Mouse (Mus musculus) C2C12 (cell line): ENCODE data around the gene Camta1. TPM values are rescaled to one million over a fixed set of nuclear protein-coding genes. Genes with fewer than 3 reads are reported as not detected.

Experiments
- H3K27me3 ChIP-seq: one replicate; pipeline ENCODE4 v1.6.1; 2011; ENCODE audit not compliant: control insufficient read depth, insufficient read depth, insufficient read length
- H3K36me3 ChIP-seq: one replicate; pipeline ENCODE4 v1.6.1; 2011; ENCODE audit not compliant: control insufficient read depth, insufficient read depth
- H3K4me3 ChIP-seq: one replicate; pipeline ENCODE4 v1.5.1; 2011; ENCODE audit warnings: mild to moderate bottlenecking, control low read depth; ENCODE audit not compliant: poor library complexity, insufficient read depth, severe bottlenecking
- H3K79me2 ChIP-seq: one replicate; pipeline ENCODE4 v1.6.1; 2011; ENCODE audit not compliant: control insufficient read depth, insufficient read depth
- H3K79me3 ChIP-seq: one replicate; pipeline ENCODE4 v1.6.1; 2011; ENCODE audit warnings: low read depth, control low read depth
- H3ac ChIP-seq: one replicate; pipeline ENCODE3; 2011; ENCODE audit warnings: low read depth; ENCODE audit not compliant: control insufficient read depth, insufficient read length
- CEBPB ChIP-seq: IDR thresholded peaks from one replicate; pipeline ENCODE4 v1.6.1; 2011; ENCODE audit warnings: low read depth, mild to moderate bottlenecking, control low read depth, moderate library complexity
- CTCF ChIP-seq: IDR thresholded peaks from one replicate; pipeline ENCODE4 v1.5.1; 2011; ENCODE audit not compliant: control insufficient read depth, insufficient read depth, insufficient read length
- FOSL1 ChIP-seq: IDR thresholded peaks from one replicate; pipeline ENCODE4 v1.8.0; 2011; ENCODE audit warnings: mild to moderate bottlenecking, low read length; ENCODE audit not compliant: poor library complexity, insufficient read depth, severe bottlenecking
- MAX ChIP-seq: IDR thresholded peaks from one replicate; pipeline ENCODE4 v1.6.1; 2011; ENCODE audit warnings: mild to moderate bottlenecking, control low read depth
- MYOD1 ChIP-seq: IDR thresholded peaks from one replicate; pipeline ENCODE4 v1.6.1; 2011; ENCODE audit warnings: low read depth; ENCODE audit not compliant: control insufficient read depth, insufficient read length
- MYOG ChIP-seq: IDR thresholded peaks from one replicate; pipeline ENCODE4 v1.6.1; 2011; ENCODE audit not compliant: control insufficient read depth, insufficient read length; ENCODE audit errors: extremely low read depth
- USF1 ChIP-seq: IDR thresholded peaks from one replicate; pipeline ENCODE4 v1.6.1; 2011; ENCODE audit warnings: low read depth, mild to moderate bottlenecking, control low read depth, moderate library complexity
- polyA plus RNA-seq: library from polyadenylated mRNA; unstranded; fragments of >200 nt; fragmentation: generic; extraction: Trizol; gene quantifications from one replicate; pipeline ENCODE4 v1.2.1, GENCODE M21; 2012; ENCODE audit warnings: missing spikeins

The Camta1 gene
- polyA plus RNA-seq, 1 experiment = 21.7 TPM

GRCm38 (mm10) chr4:151545452-151545851 lies 316.2 kb downstream of the Camta1 start:
- no peaks in the 10 kb centered on the region for H3K79me2 ChIP-seq

DNA sequence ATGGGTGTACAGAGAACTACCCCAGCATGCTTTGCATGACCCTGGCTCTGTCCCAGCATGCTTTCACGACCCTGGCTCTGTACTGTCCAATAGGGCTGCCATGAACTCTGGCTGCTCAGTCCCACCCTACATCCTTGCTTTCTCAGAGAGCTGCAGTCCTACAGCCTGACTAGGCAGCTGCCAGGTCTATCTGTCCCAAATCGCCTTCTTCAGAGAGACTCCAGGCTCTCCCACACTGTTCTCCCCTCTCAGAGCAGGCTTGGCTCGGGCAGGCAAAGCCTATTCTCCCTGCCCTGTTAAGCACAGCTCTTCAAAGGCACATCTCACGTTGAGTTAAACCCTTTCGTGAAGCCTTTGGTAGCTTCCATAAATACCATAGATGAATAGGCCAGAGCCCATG lies 317.5 kb downstream of the Camta1 start:
- Histone ChIP-seq H3ac (no peak overlapping the region), H3K4me3 (no peak overlapping the region), H3K27me3 (peaks cover 28% of the 10 kb centered on the region), H3K79me2 (no peaks in the 10 kb centered on the region), H3K79me3 (no peaks in the 10 kb centered on the region), H3K36me3 (no peaks in the 10 kb centered on the region)
- TF ChIP-seq MAX (no peak), CEBPB (no peak), FOSL1 (no peak), MYOD1 (no peak), USF1 (no peak), CTCF (no peak), MYOG (no peak)

More at GRCm38 (mm10) chr4:151545452-151545851, 316.2 kb downstream of the Camta1 start:
- Histone ChIP-seq H3K36me3 (no peaks in the 10 kb centered on the region), H3K4me3 (no peak overlapping the region), H3K27me3 (peaks cover 21% of the 10 kb centered on the region), H3ac (no peak overlapping the region), H3K79me3 (no peaks in the 10 kb centered on the region)
- no peak for TF ChIP-seq MYOD1

- Histone ChIP-seq H3K27me3 (peaks cover 54% of the 10 kb centered on the region), H3K79me2 (no peaks in the 10 kb centered on the region), H3ac (no peak overlapping the region), H3K36me3 (no peaks in the 10 kb centered on the region), H3K79me3 (no peaks in the 10 kb centered on the region), H3K4me3 (no peak overlapping the region)
- no peak for TF ChIP-seq MYOD1
- no peak for TF ChIP-seq USF1
- no peak for TF ChIP-seq CTCF
- no peak for TF ChIP-seq CEBPB
- TF ChIP-seq MAX = no peak
- no peak for TF ChIP-seq FOSL1
- no peak for TF ChIP-seq MYOG
Observed at GRCm38 (mm10) chr4:151540546-151540945, 321.1 kb downstream of the Camta1 start.

DNA sequence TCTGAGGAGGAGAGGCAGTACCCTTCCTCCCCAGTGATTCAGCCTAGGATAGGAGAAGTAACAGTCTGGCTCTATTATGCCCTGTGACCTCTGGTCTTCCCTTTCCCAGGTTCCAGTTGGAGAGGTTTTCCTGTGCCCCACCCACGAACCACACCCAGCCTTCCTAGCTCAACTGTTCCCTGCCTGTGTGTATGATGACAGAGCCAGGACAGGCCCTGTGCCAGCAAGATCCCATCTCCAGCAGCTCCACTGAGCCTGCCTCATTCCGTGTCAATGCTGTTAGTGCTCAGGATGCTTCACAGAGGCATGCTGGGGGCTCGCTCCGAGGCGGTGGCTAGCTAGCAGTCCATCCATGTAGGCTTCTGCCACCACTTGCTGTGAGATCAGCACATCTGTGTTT lies 321.8 kb downstream of the Camta1 start:
- Histone ChIP-seq H3ac (no peak overlapping the region), H3K4me3 (no peak overlapping the region), H3K79me3 (no peaks in the 10 kb centered on the region), H3K36me3 (no peaks in the 10 kb centered on the region), H3K79me2 (no peaks in the 10 kb centered on the region), H3K27me3 (peaks cover 60% of the 10 kb centered on the region)
- TF ChIP-seq FOSL1 = no peak
- TF ChIP-seq CEBPB = no peak
- TF ChIP-seq CTCF = no peak
- TF ChIP-seq MAX = no peak
- TF ChIP-seq MYOD1 = no peak
- TF ChIP-seq USF1 = no peak
- TF ChIP-seq MYOG = no peak

- no peaks in the 10 kb centered on the region for H3K36me3 ChIP-seq
- peaks cover 61% of the 10 kb centered on the region for H3K27me3 ChIP-seq
- H3K79me2 ChIP-seq = no peaks in the 10 kb centered on the region
- no peak overlapping the region for H3ac ChIP-seq
- H3K79me3 ChIP-seq = no peaks in the 10 kb centered on the region
- TF ChIP-seq MYOG = no peak
- TF ChIP-seq CTCF = no peak
- no peak for TF ChIP-seq MAX
- TF ChIP-seq FOSL1 = no peak
- no peak for TF ChIP-seq MYOD1
- TF ChIP-seq USF1 = no peak
- no peak for TF ChIP-seq CEBPB
- no peak overlapping the region for H3K4me3 ChIP-seq
Observed at GRCm38 (mm10) chr4:151539167-151539525, 322.5 kb downstream of the Camta1 start.

- no peak overlapping the region for H3ac ChIP-seq
- H3K79me2 ChIP-seq = no peaks in the 10 kb centered on the region
- peaks cover 60% of the 10 kb centered on the region for H3K27me3 ChIP-seq
- no peaks in the 10 kb centered on the region for H3K36me3 ChIP-seq
- TF ChIP-seq MYOG = no peak
- TF ChIP-seq USF1 = no peak
- TF ChIP-seq FOSL1 = no peak
- TF ChIP-seq MYOD1 = no peak
- no peak for TF ChIP-seq CEBPB
- TF ChIP-seq CTCF = no peak
- TF ChIP-seq MAX = no peak
- no peak overlapping the region for H3K4me3 ChIP-seq
- no peaks in the 10 kb centered on the region for H3K79me3 ChIP-seq
Observed at GRCm38 (mm10) chr4:151538446-151539166, 323.1 kb downstream of the Camta1 start.
